Mouse (Mus musculus) cerebellum, adult 11-12 months (tissue): Measurements from ENCODE around the gene Camta2.

Experiments
- DNase-seq: peaks from one replicate; pipeline ENCODE4 v3.0.0; 2022

Gene Camta2

DNA sequence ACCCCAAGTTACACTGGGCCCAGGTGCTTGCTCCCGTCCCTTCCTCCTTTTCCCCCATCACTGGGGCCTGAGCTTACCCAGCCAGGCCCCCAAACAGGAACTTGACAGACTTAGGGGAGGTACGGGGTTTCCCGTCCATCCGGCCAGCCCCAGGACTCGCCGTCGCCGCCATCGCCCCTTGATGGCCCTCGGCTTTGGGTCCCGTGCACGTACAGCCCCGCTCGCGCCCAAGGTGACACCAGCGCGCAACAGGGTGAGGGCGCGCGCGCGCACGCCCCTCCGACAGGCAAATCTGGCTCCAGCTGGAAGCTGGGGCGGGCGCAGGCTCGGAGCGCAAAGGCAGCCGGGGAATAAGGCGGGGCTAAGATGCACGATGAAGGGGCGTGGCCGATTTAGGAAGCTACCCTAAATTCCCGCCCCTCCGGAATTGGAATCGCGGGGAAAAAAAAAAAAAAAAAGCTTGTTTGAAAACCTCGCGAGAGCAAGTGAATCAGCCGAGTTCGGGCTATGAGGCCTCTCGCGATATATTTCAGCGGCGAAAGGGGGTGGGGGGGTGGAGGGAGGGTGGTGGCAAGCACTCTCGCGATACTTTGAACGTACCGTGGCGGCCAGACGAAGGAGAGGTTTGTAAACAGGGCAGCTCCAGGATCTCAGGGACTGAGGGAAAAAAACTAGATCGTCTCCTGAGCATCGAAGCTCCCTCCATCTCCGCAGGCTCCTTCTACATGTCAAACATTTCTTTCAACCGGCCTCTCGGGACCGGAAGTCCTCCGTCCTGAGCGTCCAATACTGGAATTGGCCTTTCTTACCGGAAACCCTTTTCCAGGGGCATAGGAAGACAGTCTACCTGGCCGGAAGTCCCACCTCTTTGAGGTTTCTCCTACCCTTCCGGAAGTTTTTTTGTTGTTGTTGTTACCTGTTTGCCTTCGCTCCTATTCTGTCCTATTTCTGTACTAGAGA lies 40.9 kb downstream of the Camta2 start, which contains the start of the genes Rnf167 and Slc25a11:
Rnf167 (plus strand) TSS at position 545 of the 960 bp plus-strand sequence.
Slc25a11 (minus strand) TSS at position 789 of the 960 bp plus-strand sequence.
- DNase-seq = peak; percentile 98

DNA sequence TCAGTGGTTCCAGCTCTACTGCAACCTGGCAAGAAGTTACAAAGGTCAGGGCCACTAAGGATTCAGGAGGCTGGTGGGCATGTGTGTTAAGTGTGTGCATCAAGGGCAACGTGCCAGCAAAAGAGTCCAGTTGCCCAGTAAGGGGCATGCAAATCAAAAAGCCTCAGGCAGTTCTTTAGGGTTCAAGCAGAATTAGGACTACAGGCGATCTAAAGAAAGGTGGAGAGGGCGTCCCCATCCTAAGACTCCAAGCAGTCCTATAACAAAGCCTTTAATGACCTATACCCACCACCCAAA lies 41.7 kb downstream of the Camta2 start:
- peak; percentile 76 for DNase-seq

DNA sequence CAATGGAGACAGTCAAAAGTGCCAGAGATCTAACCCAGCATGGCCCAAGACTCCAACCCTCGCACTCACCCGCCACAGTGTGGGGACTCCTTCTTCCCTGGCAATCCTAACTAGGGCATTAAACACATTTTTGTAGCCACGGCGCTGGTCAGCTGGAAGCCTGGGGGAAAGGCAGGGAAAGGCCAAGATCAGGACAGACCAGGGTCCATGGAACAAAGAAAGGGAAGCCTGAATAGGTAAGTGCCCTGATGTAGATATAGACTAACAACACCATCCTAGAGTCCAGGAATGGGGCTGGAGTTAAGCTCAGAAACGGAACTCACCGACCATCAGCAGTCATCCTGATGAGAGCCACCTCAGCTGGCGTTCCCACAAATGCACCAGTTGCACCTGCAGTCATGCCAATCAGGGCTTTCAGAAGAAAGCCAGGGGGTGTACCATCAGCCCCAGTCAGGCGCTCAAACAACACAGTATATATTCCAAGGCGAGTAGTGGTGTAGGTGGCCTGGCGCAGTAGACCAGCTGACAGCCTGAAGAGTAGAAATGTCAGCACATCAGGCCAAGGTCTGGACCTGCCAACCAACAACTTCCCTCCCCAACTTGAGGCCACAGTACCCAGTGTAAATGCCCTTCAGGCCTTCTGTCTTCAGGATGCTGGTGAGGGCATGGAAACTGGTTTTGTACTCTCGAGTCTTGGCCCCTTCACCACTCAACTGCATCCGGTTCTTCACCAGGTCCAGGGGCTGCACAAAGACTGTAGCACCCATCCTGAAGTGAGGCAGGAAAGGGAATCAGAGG lies 42.2 kb downstream of the Camta2 start:
- DNase-seq = peak; percentile 61

DNA sequence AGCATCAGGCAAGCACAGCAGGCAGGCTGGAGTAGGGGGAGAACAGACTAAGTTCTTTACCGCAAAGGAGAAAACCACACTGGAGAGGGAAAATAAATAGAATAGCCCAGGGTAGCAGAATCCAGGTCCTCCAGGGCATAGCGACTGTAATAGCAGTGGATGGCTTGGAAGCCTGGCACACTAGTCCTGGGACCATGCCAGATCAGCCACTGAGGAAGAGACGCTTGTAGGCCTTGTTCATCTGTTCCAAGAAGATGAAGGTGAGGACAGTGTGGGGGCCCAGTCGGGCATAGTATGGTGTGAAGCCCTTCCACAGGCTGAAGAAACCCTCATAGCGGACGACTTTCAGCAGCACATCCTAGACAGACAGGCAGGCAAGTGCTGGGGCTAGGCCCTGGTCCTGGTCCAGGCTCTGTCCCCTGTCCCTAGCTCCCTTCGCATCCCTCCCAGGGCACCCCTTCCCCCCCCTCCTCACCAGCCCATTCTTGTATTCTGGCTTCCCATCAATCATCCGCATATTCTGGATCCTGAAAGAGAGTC lies 43.3 kb downstream of the Camta2 start:
- DNase-seq = peak; percentile 60

DNA sequence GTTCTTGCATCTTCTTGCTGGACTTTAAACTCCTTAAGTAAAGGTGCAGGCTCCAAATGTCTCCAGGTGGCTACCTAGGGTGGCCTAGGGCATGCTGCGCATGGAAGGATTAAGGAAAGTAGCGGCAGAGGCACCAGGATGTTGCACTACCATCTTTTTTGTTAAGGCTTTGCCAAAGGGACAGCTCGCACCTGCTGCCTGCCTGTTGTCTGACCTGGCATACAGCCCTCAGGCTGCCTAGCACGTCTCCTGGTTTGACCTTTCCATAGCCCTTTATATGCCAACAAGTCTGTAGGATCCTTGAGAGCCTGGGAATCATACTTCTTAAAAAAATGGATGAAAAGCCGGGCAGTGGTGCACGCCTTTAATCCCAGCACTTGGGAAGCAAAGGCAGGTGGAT lies 44.9 kb downstream of the Camta2 start:
- no peak for DNase-seq

DNA sequence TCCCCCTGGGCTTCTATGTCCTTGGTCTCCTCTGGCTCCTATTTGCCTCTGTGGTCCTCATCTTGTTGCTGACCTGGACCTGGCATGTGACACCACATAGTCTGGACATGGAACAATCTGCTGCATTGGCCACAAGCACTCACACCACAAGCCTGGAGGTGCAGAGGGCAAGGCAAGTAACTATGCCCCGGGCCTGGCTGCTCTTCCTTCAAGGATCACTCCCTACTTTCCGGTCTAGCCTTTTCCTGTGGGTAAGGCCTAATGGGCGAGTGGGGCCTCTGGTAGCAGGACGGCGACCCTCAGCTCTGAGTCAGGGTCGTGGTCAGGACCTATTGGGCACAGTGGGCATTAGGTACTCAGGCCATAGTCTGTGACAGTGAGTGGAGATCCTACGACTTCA lies 46.7 kb downstream of the Camta2 start:
- no peak for DNase-seq

DNA sequence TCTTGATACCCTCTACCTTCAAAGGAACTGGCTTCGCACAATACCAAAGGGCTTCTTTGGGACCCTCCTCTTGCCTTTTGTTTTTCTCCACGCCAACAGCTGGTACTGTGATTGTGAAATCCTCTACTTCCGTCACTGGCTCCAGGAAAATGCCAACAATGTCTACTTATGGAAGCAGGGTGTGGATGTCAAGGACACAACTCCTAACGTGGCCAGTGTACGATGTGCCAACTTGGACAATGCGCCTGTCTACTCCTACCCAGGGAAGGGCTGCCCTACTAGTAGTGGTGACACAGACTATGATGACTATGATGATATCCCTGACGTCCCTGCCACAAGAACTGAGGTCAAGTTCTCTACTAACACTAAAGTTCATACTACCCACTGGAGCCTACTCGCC lies 47.9 kb downstream of the Camta2 start:
- no peak for DNase-seq

DNA sequence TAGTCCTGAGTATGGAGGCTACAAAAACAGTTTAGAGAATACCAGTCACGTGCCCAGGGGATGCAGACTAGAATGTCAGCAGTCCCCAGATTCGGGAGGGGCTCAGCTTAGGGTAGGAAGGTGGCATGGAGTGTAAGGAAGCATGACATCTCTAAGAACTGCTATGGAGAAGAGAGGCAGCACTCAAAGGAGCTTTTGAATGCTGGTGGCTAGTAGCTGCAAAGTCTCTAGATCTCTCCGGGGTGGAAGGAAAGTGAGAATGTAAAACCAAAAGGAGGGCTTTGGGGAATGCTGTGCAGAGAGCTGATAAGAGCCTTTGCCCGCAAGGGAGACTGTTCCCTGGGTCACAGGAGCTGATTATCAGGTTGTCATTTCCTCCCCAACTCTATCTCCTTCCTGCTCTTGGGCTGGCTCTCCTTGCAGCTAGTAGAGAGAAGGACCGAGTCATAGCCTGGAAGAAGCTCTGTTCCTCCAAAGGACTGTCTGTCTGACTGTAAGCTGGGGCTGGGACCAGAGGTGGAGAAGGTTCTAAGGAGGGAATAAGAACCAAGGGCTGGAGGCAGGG lies 49.1 kb downstream of the Camta2 start, which contains the start of gene Gp1ba:
Gp1ba (plus strand) TSS at position 409 of the 565 bp plus-strand sequence.
- no peak for DNase-seq

DNA sequence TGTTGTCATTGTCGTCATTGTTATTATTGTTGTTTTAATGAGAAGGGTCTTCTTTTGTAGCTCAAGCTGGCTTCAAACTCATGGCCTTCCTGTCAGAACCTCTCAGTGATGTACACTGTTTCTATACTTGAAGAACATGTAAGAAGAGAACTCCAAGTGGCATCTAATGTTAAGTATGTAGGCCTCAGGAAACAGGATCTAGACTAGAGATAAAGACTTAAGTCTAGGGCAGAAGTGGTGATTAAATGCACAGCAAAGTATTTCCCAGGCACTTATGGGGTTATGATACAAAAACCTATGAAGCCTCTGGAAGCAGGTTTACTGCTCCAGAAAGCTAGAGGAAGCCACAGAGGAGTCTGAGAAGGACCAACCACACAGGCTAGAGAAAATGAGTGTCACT lies 49.6 kb downstream of the Camta2 start:
- DNase-seq = no peak

DNA sequence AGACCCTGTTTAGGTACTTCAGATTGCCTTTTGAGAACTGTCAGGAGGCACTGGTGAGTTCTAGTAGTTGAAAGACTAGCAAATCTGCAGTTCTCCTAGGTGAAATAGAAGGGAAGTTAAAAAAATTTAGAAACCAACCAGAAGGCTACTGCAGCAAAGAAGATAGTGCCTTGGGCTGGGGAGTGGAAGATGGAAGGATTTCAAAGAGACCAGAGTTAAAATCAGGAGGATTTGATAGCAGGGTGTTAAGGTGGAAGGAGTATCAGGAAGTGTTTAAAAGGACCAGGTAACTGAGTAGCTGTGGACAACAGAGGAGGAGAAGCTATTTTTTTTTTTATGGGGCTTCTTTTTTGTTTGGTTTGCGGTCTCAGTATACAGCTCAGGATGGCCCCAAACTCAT lies 50.1 kb downstream of the Camta2 start:
- DNase-seq = no peak

DNA sequence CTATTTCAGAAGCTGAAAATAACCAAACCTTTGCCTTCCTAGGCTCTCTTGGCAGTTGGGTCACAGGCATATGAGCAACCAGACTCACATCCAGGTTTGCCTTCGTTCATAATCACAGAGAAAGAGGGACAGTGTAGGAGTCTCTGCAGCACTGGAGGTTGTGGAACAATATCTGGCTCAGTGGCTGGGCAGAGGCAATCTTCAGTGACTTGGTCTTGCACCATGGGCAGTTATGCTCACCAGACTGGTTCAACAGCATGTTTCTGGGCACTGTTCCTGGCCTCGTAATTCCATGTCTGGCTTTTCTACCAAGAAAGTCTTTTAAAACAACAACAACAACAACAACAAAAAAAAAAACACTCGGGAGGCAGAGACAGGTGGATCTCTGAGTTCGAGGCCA lies 52.3 kb downstream of the Camta2 start:
- DNase-seq = no peak

DNA sequence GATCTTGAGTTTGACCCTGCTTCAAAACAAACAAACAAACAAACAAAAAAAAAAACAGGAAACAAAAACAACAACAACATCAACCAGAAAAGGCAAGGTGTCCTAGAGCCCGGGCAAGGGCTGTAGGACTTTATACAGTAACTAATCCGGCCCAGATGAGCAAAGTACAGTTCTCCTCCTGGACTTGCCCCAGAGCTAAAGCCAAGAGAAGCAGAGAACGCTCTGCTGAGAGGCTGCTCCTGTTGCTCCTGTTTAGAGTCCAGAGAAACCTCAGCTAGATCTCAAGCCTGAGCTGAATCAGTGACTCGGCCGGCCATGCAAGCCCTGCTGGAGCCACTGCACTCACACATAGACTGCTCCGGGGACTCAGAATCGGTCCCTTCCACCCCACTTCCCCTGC lies 57.8 kb downstream of the Camta2 start:
- no peak for DNase-seq

DNA sequence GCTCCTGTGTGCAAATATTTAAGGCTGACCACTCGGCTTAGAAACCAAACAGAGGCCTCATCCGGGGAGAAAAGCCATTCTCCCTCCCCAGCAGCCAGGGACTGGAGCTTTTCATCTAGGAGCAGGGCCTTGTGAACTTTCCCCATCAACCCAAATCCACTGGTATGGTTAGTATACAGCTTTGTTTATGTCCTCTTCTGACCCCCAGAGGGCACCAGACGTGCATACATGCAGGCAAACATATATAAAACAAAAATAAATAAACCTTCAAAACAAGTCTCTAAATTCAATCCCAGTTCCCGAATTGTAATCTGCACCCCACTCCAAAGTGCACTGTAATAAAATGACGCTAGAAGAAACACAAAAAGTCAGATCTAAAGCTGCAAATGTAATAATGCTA lies 58.3 kb downstream of the Camta2 start:
- DNase-seq = no peak

DNA sequence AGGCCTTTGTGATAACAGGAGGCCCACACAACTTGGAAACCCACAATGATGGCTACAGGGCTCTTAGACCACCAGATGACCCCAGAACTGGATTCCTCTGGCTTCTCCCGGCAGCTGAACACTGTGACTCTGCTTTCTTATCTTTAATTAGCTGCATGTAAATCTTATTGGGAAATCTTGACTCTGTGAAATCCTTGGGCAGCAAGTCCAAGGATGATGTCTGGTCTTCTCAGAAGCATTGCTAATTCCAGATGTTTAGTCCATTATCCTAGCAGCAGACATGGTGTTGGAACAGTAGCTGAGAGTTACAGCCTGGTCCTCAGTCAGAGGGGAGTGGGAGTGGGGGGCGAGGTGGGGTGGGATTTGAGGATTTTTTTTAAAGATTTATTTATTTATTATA lies 59.5 kb downstream of the Camta2 start:
- DNase-seq = no peak

DNA sequence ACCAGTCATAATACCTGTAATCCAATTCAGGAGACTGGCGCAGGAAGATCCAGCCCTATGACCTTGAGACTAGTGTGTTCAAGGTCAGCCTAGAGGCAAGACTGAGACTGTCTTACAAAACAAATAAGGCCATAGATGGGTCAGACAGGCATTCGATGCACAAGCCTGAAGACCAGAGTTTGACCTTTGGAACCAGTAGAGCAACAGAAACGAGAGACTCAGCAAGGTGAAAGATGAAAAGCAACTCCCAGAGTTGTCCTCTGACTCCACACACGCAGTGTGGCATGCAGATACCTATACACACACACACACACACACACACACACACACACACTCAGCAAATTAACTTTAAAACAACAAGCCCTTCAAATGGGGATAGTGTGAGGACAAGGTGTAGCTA lies 61.0 kb downstream of the Camta2 start:
- no peak for DNase-seq

DNA sequence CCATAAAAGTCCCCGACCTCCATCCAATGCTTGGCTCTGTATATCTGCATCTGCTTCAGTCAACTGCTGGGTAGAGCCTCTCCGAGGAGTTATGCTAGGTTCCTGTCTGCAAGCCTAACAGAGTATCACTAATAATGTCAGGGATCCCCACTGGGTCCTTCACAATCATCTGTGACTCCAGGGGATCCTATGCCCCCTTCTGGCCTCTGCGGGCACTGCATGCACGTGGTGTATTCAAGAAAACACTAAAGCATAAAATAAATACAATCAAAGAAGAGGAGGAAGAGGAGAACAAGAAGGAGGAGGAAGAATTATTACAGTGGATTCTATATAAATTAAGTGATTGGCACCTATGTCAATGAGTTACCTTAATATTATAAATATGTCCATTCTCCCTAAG lies 62.4 kb downstream of the Camta2 start:
- DNase-seq = no peak

DNA sequence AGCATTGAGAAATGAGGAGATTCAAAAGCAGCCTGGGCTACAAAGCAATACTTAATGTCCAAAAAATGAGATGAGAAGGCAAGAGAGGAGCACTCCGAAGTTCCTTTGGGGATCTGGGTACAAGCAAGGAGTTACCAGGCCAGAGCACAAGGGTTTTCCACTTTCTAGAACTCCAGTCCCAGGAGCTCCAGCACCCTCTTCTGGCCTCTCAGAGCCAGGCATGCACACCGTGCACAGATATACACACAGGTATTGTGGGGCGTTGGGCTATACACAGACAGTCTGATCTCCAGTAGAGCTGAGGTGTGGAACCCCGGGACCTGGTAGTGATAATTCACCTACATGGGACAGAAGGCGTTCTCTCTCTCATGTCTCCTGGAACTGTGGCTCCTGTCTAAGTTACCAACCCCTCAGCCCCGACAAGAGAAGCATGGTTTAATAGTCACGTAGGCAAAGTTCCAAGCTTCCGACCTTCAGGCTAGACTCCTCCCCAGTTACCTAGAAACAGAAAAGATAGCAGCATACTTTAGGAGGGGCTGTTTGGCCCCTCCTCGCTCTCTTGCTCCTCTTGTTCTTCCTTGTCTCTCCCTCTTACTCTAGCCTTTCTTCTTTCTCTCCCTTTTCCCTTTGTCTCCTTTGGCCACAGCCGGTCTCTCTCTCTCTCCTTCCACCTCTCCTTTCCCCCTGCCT lies 64.7 kb downstream of the Camta2 start:
- DNase-seq = no peak

DNA sequence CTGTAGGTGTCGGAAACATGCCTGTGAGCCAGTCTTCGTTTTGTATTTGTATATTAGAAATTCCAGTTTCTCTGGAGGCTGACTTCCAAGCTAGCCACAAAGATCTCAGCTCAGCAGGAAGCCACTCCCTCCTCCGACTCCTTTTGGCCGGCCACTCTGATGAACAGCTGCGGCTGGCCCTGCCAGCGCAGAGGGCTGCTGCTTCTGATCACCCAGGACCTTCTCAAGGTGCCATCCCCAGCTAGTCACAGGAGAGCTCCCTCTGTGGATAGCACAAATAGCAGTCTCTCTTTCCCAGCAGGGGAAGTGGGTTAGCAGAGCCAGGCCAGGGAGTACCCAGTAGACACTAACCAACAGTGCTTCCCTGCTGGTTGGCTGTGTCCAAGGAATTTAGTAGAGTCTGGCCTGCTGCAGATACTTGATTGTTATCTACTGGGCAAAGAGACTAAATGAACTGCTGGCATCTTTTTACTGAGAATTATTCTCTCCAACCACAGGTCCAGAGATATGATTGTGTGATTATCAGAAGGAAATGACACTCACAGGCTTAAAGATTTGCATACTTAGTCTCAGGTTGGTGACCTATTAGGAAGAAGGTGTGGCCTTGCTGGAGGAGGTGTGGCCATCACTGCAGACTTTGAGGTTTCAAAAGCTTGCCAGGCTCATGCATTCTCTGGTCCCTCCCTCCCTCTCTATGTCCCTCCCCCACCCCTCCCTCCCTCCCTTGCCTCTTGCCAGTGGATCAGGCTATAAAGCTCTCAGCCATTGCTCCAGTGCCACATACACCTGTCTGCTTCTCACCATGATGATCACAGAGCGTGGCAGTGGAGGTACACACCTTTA lies 65.7 kb downstream of the Camta2 start:
- no peak for DNase-seq
